Mouse (Mus musculus) bone marrow, adult 2 months (tissue): ENCODE results near the gene Plpp6.

Source experiments
- CTCF ChIP-seq: fragments of 200-500 bp; IDR thresholded peaks from 2 replicates; pipeline ENCODE4 v1.5.1; 2011; ENCODE audit warnings: low read length, control low read depth; ENCODE audit not compliant: control insufficient read depth, insufficient read depth
- POLR2A ChIP-seq: fragments of 200-500 bp; IDR thresholded peaks from 2 replicates; pipeline ENCODE4 v1.6.1; 2011; ENCODE audit warnings: low read depth, mild to moderate bottlenecking, control low read depth, low read length, borderline replicate concordance; ENCODE audit not compliant: control insufficient read depth

DNA sequence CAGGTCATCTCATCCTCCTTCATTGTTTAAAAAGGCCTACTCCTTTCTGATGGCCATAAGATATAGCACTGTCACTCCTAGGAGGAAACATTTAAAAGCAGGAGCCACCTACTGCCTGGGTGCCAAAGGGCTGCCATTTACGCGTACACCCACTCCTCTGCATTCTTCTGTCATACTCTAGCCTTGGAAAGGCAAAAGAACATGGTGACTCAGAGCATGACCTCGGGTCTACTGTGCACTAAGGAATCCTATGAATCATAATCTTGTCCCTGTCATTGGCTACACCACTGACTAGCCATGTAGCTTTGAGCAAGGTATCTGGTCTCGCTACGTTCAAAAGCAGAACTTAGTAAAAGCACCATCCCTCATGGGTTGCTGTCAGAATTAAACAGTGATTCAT is 37.4 kb upstream of the Plpp6 start:
- no peak for TF ChIP-seq POLR2A
- TF ChIP-seq CTCF, result no peak
